Mouse (Mus musculus) hindbrain, embryonic 11.5 days (tissue): ENCODE data around the gene Gatd1. TPM values are rescaled to one million over a fixed set of nuclear protein-coding genes. Genes with fewer than 3 reads are reported as not detected.

Experiments used
- ATAC-seq: fragments of 200-750 bp; cut with Nextera tagmentation; 2 replicates; pipeline ENCODE4 v1.8.0; 2017; ENCODE audit warnings: mild to moderate bottlenecking, moderate TSS enrichment, moderate library complexity; ENCODE audit not compliant: low FRiP score
- DNase-seq: peaks from one replicate; pipeline ENCODE4 v3.0.0-alpha.2; 2015; ENCODE audit warnings: low spot score
- H3K27ac ChIP-seq: fragments of 300-500 bp; sonication (generic); 2 replicates; pipeline ENCODE4 v1.5.1; 2014; ENCODE audit warnings: mild to moderate bottlenecking, low read depth, low read length
- H3K27me3 ChIP-seq: fragments of 300-500 bp; sonication (generic); 2 replicates; pipeline ENCODE4 v1.6.1; 2014; ENCODE audit warnings: mild to moderate bottlenecking, low read length, moderate library complexity, mixed read lengths; ENCODE audit not compliant: control insufficient read depth, insufficient read depth
- H3K36me3 ChIP-seq: fragments of 300-500 bp; sonication (generic); 2 replicates; pipeline ENCODE4 v1.6.1; 2014; ENCODE audit warnings: mild to moderate bottlenecking, low read length, moderate library complexity, mixed read lengths; ENCODE audit not compliant: control insufficient read depth, insufficient read depth
- H3K4me1 ChIP-seq: fragments of 300-500 bp; sonication (generic); replicated peaks from 2 replicates; pipeline ENCODE4 v1.6.1; 2014; ENCODE audit warnings: low read length, mixed read lengths; ENCODE audit not compliant: control insufficient read depth, insufficient read depth
- H3K4me2 ChIP-seq: fragments of 300-500 bp; sonication (generic); replicated peaks from 2 replicates; pipeline ENCODE4 v1.6.1; 2014; ENCODE audit warnings: mild to moderate bottlenecking, low read depth, low read length
- H3K4me3 ChIP-seq: fragments of 300-500 bp; sonication (generic); 2 replicates; pipeline ENCODE4 v1.5.1; 2014; ENCODE audit warnings: low read depth, low read length
- H3K9ac ChIP-seq: fragments of 300-500 bp; sonication (generic); 2 replicates; pipeline ENCODE4 v1.6.1; 2014; ENCODE audit warnings: low read depth, low read length
- H3K9me3 ChIP-seq: fragments of 300-500 bp; sonication (generic); 2 replicates; pipeline ENCODE4 v1.6.1; 2016; ENCODE audit warnings: low read length; ENCODE audit not compliant: control insufficient read depth
- WGBS: fragments of 180-500 bp; shearing (Covaris S2); extraction: QIAGEN DNeasy Blood & Tissue Kit; methylation state at CpG from one replicate; pipeline ENCODE4 v1.1.7; 2014; 5-methylcytosine and 5-hydroxymethylcytosine counted together
- polyA plus RNA-seq: library from polyadenylated mRNA; unstranded; fragments of >200 nt; fragmentation: Nextera tagmentation; extraction: Ambion mirVana; gene quantifications from 2 replicates; pipeline ENCODE4 v1.2.1, GENCODE M21; 2014

Gene Gatd1
- 43.3 and 48.1 TPM in 2 replicates for polyA plus RNA-seq

GRCm38 (mm10) chr7:141413809-141414584, at the start of gene Gatd1:
Gatd1 (minus strand) TSS chr7:141414136.
- Histone ChIP-seq H3K9me3 (no peaks in the 10 kb centered on the region), H3K27ac (peak within 1 kb of the TSS; percentile 78), H3K4me3 (peak within 1 kb of the TSS; percentile 76), H3K36me3 (no peaks in the 10 kb centered on the region), H3K27me3 (no peaks in the 10 kb centered on the region), H3K4me2 (peak within 1 kb of the TSS; percentile 79), H3K4me1 (no peaks in the 10 kb centered on the region), H3K9ac (peak within 1 kb of the TSS; percentile 83)
- ATAC-seq (peak; percentile 90), DNase-seq (peak; percentile 100)
- under 1% methylated on average over 51 of the region's 56 CpGs for WGBS

- Histone ChIP-seq H3K27me3 (peaks cover 77% of the 10 kb centered on the region), H3K27ac (no peak overlapping the region), H3K4me3 (no peak overlapping the region), H3K36me3 (no peaks in the 10 kb centered on the region), H3K9ac (no peak overlapping the region), H3K4me2 (peak overlapping the region; percentile 53), H3K9me3 (no peaks in the 10 kb centered on the region), H3K4me1 (0 out of 2 replicates have a peak, but pooled peaks cover 3% of the 10 kb centered on the region)
- 12% methylated on average over 5 of the region's 5 CpGs for WGBS
- no peak for ATAC-seq
- DNase-seq, result no peak
Observed at GRCm38 (mm10) chr7:141462333-141462821, 48.4 kb upstream of the Gatd1 start.

DNA sequence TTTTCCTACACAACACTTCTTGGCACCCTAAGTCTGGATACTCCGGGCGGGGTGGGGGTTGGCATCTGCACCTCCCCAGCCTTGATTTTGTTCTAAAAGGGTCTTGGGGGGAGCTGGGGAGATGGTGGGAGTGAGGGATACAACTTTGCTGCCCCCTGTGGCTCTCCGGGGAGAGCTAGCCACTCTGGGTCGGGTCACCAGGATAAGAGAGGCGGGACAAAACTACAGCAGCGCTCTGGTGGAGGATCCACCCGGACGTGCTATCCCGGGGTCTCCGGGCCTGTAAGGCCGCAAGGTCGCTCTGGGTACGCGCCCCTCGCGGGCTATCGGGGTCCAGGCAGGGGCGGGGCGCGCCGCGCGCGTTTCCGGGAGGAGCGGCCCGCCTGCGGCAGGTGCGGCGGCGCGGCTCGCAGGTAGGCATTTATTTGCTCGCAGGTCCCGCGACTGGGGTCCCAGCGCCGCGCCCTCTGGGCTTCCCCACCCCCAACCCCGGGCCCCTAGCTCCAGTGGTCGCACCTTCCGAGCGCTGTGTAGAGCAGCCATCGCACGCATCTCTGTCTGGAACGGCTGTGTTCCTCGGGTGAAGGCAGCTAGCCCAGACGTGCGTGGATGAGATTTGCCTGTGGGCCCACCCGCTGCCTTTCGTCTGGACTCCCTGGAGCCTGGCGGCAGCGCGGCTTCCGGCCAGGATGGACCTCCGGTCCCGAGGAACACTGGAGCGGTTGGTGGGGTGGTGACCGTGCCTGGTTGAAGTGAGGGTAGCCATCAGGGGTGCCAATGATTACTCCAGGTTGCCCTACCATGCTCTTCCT, 47.8 kb upstream of the Gatd1 start:
- WGBS, result 3% methylated on average over 58 of the region's 59 CpGs
- no peak overlapping the region for H3K27ac ChIP-seq
- DNase-seq, result no peak

GRCm38 (mm10) chr7:141460391-141461113, 46.6 kb upstream of the Gatd1 start, which contains the start of gene Cracr2b:
Cracr2b (plus strand) TSS chr7:141461094.
- WGBS, result 73% methylated on average over 15 of the region's 15 CpGs
- peak within 1 kb of the TSS; percentile 32 for H3K4me3 ChIP-seq
- H3K9ac ChIP-seq, result peak within 1 kb of the TSS; percentile 34; the same call in 1 of the 2 replicates
- peaks cover 3% of the 10 kb centered on the region; the same call in 1 of the 2 replicates for H3K4me1 ChIP-seq
- no peaks in the 10 kb centered on the region for H3K9me3 ChIP-seq
- H3K4me2 ChIP-seq, result peak within 1 kb of the TSS; percentile 53
- no peaks in the 10 kb centered on the region for H3K36me3 ChIP-seq
- DNase-seq, result no peak
- peaks cover 63% of the 10 kb centered on the region for H3K27me3 ChIP-seq
- no peak within 1 kb of the TSS for H3K27ac ChIP-seq
- ATAC-seq, result no peak

More for the DNA sequence above, 47.8 kb upstream of the Gatd1 start:
- 0 out of 2 replicates have a peak, but pooled peaks cover 3% of the 10 kb centered on the region for H3K4me1 ChIP-seq
- H3K9ac ChIP-seq, result peak overlapping the region; percentile 34; the same call in 1 of the 2 replicates
- peaks cover 74% of the 10 kb centered on the region for H3K27me3 ChIP-seq
- no peaks in the 10 kb centered on the region for H3K36me3 ChIP-seq
- no peaks in the 10 kb centered on the region for H3K9me3 ChIP-seq
- H3K4me2 ChIP-seq, result peak overlapping the region; percentile 53
- peak overlapping the region; percentile 32 for H3K4me3 ChIP-seq
- ATAC-seq, result no peak

DNA sequence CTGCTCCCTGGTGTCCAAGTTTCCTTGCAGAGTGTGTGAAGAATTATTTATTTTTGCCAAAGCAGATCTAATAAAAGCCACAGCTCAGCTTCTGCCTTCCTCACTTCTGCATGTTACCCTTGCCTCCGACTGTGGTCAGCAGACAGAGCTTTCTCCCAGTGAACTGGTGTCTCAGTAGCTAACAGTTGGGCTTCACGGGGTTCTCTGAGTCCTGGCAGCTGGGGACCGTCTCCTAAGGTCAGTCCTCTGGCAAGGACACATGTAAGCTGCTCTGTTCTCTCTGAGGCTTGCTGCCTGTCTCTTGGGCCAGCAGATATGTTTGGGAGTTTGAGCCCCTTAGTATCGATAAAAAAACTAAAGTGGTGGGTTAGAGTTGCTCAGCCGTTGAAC, 46.1 kb upstream of the Gatd1 start:
- 72% methylated on average over 5 of the region's 5 CpGs for WGBS
- no peak overlapping the region for H3K4me3 ChIP-seq
- H3K9ac ChIP-seq, result no peak overlapping the region
- no peak overlapping the region; the same call in 1 of the 2 replicates for H3K4me2 ChIP-seq
- H3K36me3 ChIP-seq, result no peaks in the 10 kb centered on the region
- no peaks in the 10 kb centered on the region for H3K9me3 ChIP-seq
- H3K4me1 ChIP-seq, result peaks cover 3% of the 10 kb centered on the region; the same call in 1 of the 2 replicates
- no peak overlapping the region for H3K27ac ChIP-seq
- peaks cover 58% of the 10 kb centered on the region for H3K27me3 ChIP-seq
- ATAC-seq (no peak), DNase-seq (no peak)

GRCm38 (mm10) chr7:141459301-141459711, 45.4 kb upstream of the Gatd1 start:
- Histone ChIP-seq H3K4me2 (no peak overlapping the region), H3K36me3 (no peaks in the 10 kb centered on the region), H3K9ac (no peak overlapping the region), H3K9me3 (no peaks in the 10 kb centered on the region), H3K27me3 (peaks cover 52% of the 10 kb centered on the region), H3K27ac (no peak overlapping the region), H3K4me3 (no peak overlapping the region), H3K4me1 (peaks cover 3% of the 10 kb centered on the region; the same call in 1 of the 2 replicates)
- WGBS, result 93% methylated on average over 17 of the region's 17 CpGs
- DNase-seq (no peak), ATAC-seq (no peak)

- Histone ChIP-seq H3K4me2 (no peak overlapping the region), H3K9ac (no peak overlapping the region), H3K4me1 (peaks cover 3% of the 10 kb centered on the region; the same call in 1 of the 2 replicates), H3K27me3 (peaks cover 45% of the 10 kb centered on the region), H3K4me3 (no peak overlapping the region), H3K9me3 (no peaks in the 10 kb centered on the region), H3K36me3 (no peaks in the 10 kb centered on the region), H3K27ac (no peak overlapping the region)
- WGBS, result 84% methylated on average over 11 of the region's 11 CpGs
- no peak for ATAC-seq
- no peak for DNase-seq
Observed at GRCm38 (mm10) chr7:141458661-141459060, 44.7 kb upstream of the Gatd1 start.
